Mouse (Mus musculus) ES-Bruce4 (cell line): ENCODE results near the gene En1. TPM values are rescaled to one million over a fixed set of nuclear protein-coding genes. Genes with fewer than 3 reads are reported as not detected.

ENCODE experiments used
- H3K27ac ChIP-seq: 2 replicates; pipeline ENCODE4 v1.5.1; 2012; ENCODE audit warnings: low read length, inconsistent platforms; ENCODE audit not compliant: insufficient read depth
- H3K27me3 ChIP-seq: 2 replicates; pipeline ENCODE4 v1.6.1; 2012; ENCODE audit warnings: mild to moderate bottlenecking, low read length, inconsistent platforms; ENCODE audit not compliant: control insufficient read depth, poor library complexity, insufficient read depth, severe bottlenecking
- H3K36me3 ChIP-seq: 2 replicates; pipeline ENCODE4 v1.6.1; 2012; ENCODE audit warnings: inconsistent platforms, mild to moderate bottlenecking, low read length, moderate library complexity; ENCODE audit not compliant: control insufficient read depth, poor library complexity, insufficient read depth, severe bottlenecking
- H3K4me1 ChIP-seq: one replicate; pipeline ENCODE4 v1.8.1; 2011; ENCODE audit warnings: low read length; ENCODE audit not compliant: control insufficient read depth, insufficient read depth
- H3K4me3 ChIP-seq: 2 replicates; pipeline ENCODE4 v1.5.1; 2011; ENCODE audit warnings: low read depth, mild to moderate bottlenecking, low read length
- H3K9ac ChIP-seq: 2 replicates; pipeline ENCODE4 v1.6.1; 2012; ENCODE audit warnings: low read depth, mild to moderate bottlenecking, inconsistent platforms; ENCODE audit not compliant: poor library complexity, severe bottlenecking
- H3K9me3 ChIP-seq: replicated peaks from 2 replicates; pipeline ENCODE4 v1.6.1; 2012; ENCODE audit warnings: mild to moderate bottlenecking, low read length, inconsistent platforms; ENCODE audit not compliant: control insufficient read depth, poor library complexity, insufficient read depth, severe bottlenecking
- CTCF ChIP-seq: IDR thresholded peaks from one replicate; pipeline ENCODE4 v1.8.1; 2011; ENCODE audit warnings: low read depth, low read length
- EP300 ChIP-seq: IDR thresholded peaks from 2 replicates; pipeline ENCODE4 v1.6.1; 2011; ENCODE audit warnings: low read depth, low read length; ENCODE audit not compliant: insufficient read depth
- POLR2A ChIP-seq: IDR thresholded peaks from one replicate; pipeline ENCODE4 v1.8.1; 2011; ENCODE audit warnings: low read length; ENCODE audit not compliant: insufficient read depth
- polyA plus RNA-seq: library from polyadenylated mRNA; stranded (reverse); fragments of >200 nt; gene quantifications from 2 replicates; pipeline ENCODE4 v1.2.4, GENCODE M21; 2011; ENCODE audit warnings: low read depth; ENCODE audit not compliant: missing spikeins, insufficient read depth, insufficient read length

Gene En1
- polyA plus RNA-seq, 1 experiment = 0.61 TPM

GRCm38 (mm10) chr1:120603656-120604051, 1.4 kb downstream of the En1 start:
- Histone ChIP-seq H3K4me1 (no peaks in the 10 kb centered on the region), H3K4me3 (peak overlapping the region; percentile 17), H3K27me3 (peaks cover 50% of the 10 kb centered on the region), H3K27ac (no peak overlapping the region), H3K9ac (peak overlapping the region; percentile 24), H3K36me3 (no peaks in the 10 kb centered on the region), H3K9me3 (no peaks in the 10 kb centered on the region)
- TF ChIP-seq POLR2A (no peak), CTCF (no peak), EP300 (no peak)

GRCm38 (mm10) chr1:120604431-120605142, 2.4 kb downstream of the En1 start:
- Histone ChIP-seq H3K27me3 (peaks cover 42% of the 10 kb centered on the region), H3K9ac (no peak overlapping the region), H3K36me3 (no peaks in the 10 kb centered on the region), H3K27ac (no peak overlapping the region), H3K9me3 (no peaks in the 10 kb centered on the region), H3K4me3 (peak overlapping the region; percentile 15; the same call in 1 of the 2 replicates), H3K4me1 (no peaks in the 10 kb centered on the region)
- no peak for TF ChIP-seq EP300
- no peak for TF ChIP-seq POLR2A
- no peak for TF ChIP-seq CTCF

GRCm38 (mm10) chr1:120605143-120605435, 2.9 kb downstream of the En1 start:
- no peak overlapping the region for H3K9ac ChIP-seq
- H3K36me3 ChIP-seq = no peaks in the 10 kb centered on the region
- peaks cover 39% of the 10 kb centered on the region for H3K27me3 ChIP-seq
- peak overlapping the region; percentile 15; the same call in 1 of the 2 replicates for H3K4me3 ChIP-seq
- H3K27ac ChIP-seq = no peak overlapping the region
- H3K4me1 ChIP-seq = no peaks in the 10 kb centered on the region
- H3K9me3 ChIP-seq = no peaks in the 10 kb centered on the region
- TF ChIP-seq CTCF (no peak), POLR2A (no peak), EP300 (no peak)

- TF ChIP-seq POLR2A = no peak
- no peak for TF ChIP-seq CTCF
- no peak for TF ChIP-seq EP300
- Histone ChIP-seq H3K9me3 (no peaks in the 10 kb centered on the region), H3K4me3 (no peak overlapping the region), H3K27me3 (peaks cover 34% of the 10 kb centered on the region), H3K9ac (no peak overlapping the region), H3K27ac (no peak overlapping the region), H3K4me1 (no peaks in the 10 kb centered on the region), H3K36me3 (no peaks in the 10 kb centered on the region)
These were observed 3.5 kb downstream of the En1 start for GRCm38 (mm10) chr1:120605521-120606310.

- Histone ChIP-seq H3K4me3 (peak overlapping the region; percentile 1), H3K27ac (no peak overlapping the region), H3K9ac (no peak overlapping the region), H3K36me3 (no peaks in the 10 kb centered on the region), H3K4me1 (no peaks in the 10 kb centered on the region), H3K27me3 (peaks cover 27% of the 10 kb centered on the region), H3K9me3 (no peaks in the 10 kb centered on the region)
- TF ChIP-seq POLR2A (no peak), CTCF (no peak), EP300 (no peak)
These were observed 4.7 kb downstream of the En1 start for GRCm38 (mm10) chr1:120606641-120607575.
